Mouse (Mus musculus) kidney, embryonic 16.5 days (tissue): Measurements from ENCODE around the gene Trim17. TPM values are rescaled to one million over a fixed set of nuclear protein-coding genes. Genes with fewer than 3 reads are reported as not detected.
A peak's percentile ranks its signal among the peaks of the same experiment; 100 is the strongest.

Experiments used
- ATAC-seq: fragments of 200-750 bp; cut with Nextera tagmentation; 2 replicates; pipeline ENCODE4 v1.8.0; 2017; ENCODE audit warnings: moderate TSS enrichment; ENCODE audit not compliant: low FRiP score, low TSS enrichment
- H3K27ac ChIP-seq: fragments of 300-500 bp; sonication (generic); 2 replicates; pipeline ENCODE4 v1.5.1; 2014; ENCODE audit warnings: low read length
- H3K27me3 ChIP-seq: fragments of 300-500 bp; sonication (generic); 2 replicates; pipeline ENCODE4 v1.6.1; 2014; ENCODE audit warnings: low read length, control low read depth, mixed read lengths; ENCODE audit not compliant: insufficient read depth
- H3K36me3 ChIP-seq: fragments of 300-500 bp; sonication (generic); 2 replicates; pipeline ENCODE4 v1.6.1; 2014; ENCODE audit warnings: low read length, control low read depth, mixed read lengths; ENCODE audit not compliant: insufficient read depth
- H3K4me1 ChIP-seq: fragments of 300-500 bp; sonication (generic); 2 replicates; pipeline ENCODE4 v1.6.1; 2014; ENCODE audit warnings: low read length, control low read depth, mixed read lengths; ENCODE audit not compliant: insufficient read depth
- H3K4me2 ChIP-seq: fragments of 300-500 bp; sonication (generic); replicated peaks from 2 replicates; pipeline ENCODE4 v1.6.1; 2014; ENCODE audit warnings: low read depth, low read length
- H3K4me3 ChIP-seq: fragments of 300-500 bp; sonication (generic); 2 replicates; pipeline ENCODE4 v1.5.1; 2014; ENCODE audit warnings: mild to moderate bottlenecking, low read length
- H3K9ac ChIP-seq: fragments of 300-500 bp; sonication (generic); replicated peaks from 2 replicates; pipeline ENCODE4 v1.6.1; 2014; ENCODE audit warnings: low read length
- H3K9me3 ChIP-seq: fragments of 300-500 bp; sonication (generic); 2 replicates; pipeline ENCODE4 v1.6.1; 2016; ENCODE audit warnings: low read length, control low read depth
- WGBS: fragments of 180-500 bp; shearing (Covaris S2); extraction: QIAGEN DNeasy Blood & Tissue Kit; methylation state at CpG from one replicate; pipeline ENCODE4 v1.1.7; 2014; 5-methylcytosine and 5-hydroxymethylcytosine counted together
- polyA plus RNA-seq: library from polyadenylated mRNA; unstranded; fragments of >200 nt; fragmentation: Nextera tagmentation; extraction: Ambion mirVana; gene quantifications from 2 replicates; pipeline ENCODE4 v1.2.1, GENCODE M21; 2015

Gene Trim17
- polyA plus RNA-seq: 0.42 and 0.64 TPM in 2 replicates

GRCm38 (mm10) chr11:58954420-58955142 is at the start of gene Trim17, which contains the start of gene Hist3h2a:
TSS of gene Trim17 (plus strand) at chr11:58954685.
TSS of gene Hist3h2a (plus strand) at chr11:58954685.
- under 1% methylated on average over 49 of the region's 49 CpGs for WGBS
- ATAC-seq: peak; percentile 92
- Histone ChIP-seq H3K9me3 (no peaks in the 10 kb centered on the region), H3K27ac (peak within 1 kb of the TSS; percentile 100), H3K27me3 (no peaks in the 10 kb centered on the region), H3K4me2 (peak within 1 kb of the TSS; percentile 97), H3K4me3 (peak within 1 kb of the TSS; percentile 94), H3K36me3 (peaks cover 16% of the 10 kb centered on the region; the same call in 1 of the 2 replicates), H3K4me1 (peaks cover 36% of the 10 kb centered on the region), H3K9ac (peak within 1 kb of the TSS; percentile 97)

- ATAC-seq: no peak
- H3K4me1 ChIP-seq: peaks cover 12% of the 10 kb centered on the region
- peak overlapping the region; percentile 90; the same call in 1 of the 2 replicates for H3K4me2 ChIP-seq
- no peak overlapping the region for H3K9ac ChIP-seq
- peaks cover 19% of the 10 kb centered on the region; the same call in 1 of the 2 replicates for H3K36me3 ChIP-seq
- no peak overlapping the region; the same call in 1 of the 2 replicates for H3K4me3 ChIP-seq
- 56% methylated on average over 6 of the region's 6 CpGs for WGBS
- no peaks in the 10 kb centered on the region for H3K27me3 ChIP-seq
- H3K27ac ChIP-seq: no peak overlapping the region
- H3K9me3 ChIP-seq: no peaks in the 10 kb centered on the region
Observed at GRCm38 (mm10) chr11:58904838-58905237, 49.6 kb upstream of the Trim17 start.

DNA sequence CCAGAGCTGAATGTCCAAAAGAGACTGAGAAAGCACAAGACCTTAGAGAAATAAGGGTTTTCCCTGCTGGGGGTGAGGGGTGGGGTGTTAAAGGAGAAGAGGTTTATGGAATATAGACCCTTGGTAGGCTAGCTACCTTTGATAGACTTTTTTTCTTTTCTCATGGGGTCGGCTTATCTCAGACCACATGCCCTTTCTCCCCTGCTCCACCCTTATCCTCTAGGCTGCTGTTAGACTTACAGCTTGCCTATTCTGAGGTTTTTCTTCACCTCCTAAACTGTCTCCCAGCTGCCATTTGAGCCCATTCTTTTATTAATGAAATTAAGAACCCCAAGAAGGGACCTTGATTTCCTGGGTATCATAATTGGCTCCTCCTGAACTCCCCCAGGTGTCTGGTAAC is 40.7 kb upstream of the Trim17 start:
- H3K27me3 ChIP-seq: no peaks in the 10 kb centered on the region
- H3K4me2 ChIP-seq: no peak overlapping the region

DNA sequence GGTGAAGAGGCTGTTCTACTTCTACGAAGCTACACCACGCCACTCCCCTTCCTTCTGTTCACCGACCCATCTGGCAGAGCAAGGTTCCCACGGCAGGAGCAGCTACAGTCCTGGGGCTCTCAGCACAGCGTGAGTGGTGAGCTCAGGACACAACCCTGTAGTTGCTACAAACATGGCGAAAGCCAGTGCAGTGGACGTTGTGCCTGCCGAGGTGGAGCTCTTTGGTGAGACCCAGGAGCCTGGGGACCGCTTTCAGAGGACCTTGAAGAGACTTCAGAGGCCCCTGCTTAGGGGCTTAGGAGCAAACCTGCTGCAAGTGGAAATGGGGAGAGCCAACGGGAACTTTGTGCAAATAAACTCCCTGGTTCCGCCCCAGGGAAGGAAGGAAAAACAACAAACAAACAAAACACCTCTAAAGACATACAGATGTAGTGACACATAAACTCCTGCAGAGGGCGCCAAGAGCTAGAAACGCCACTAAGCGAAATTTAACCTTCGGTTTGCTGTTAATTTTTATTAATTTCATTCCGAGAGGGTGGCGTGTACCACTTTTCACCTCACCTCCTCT is 39.9 kb upstream of the Trim17 start:
- Histone ChIP-seq H3K4me2 (peak overlapping the region; percentile 56), H3K4me1 (no peaks in the 10 kb centered on the region), H3K9ac (peak overlapping the region; percentile 61), H3K9me3 (no peaks in the 10 kb centered on the region), H3K36me3 (no peaks in the 10 kb centered on the region), H3K27ac (no peak overlapping the region), H3K4me3 (peak overlapping the region; percentile 33), H3K27me3 (no peaks in the 10 kb centered on the region)
- peak; percentile 54 for ATAC-seq
- 17% methylated on average over 17 of the region's 17 CpGs for WGBS

More for the DNA sequence above, 40.7 kb upstream of the Trim17 start:
- 67% methylated on average over 1 of the region's 1 CpGs for WGBS
- H3K9me3 ChIP-seq: no peaks in the 10 kb centered on the region
- ATAC-seq: no peak
- H3K4me1 ChIP-seq: no peaks in the 10 kb centered on the region
- H3K9ac ChIP-seq: no peak overlapping the region
- H3K36me3 ChIP-seq: no peaks in the 10 kb centered on the region
- H3K27ac ChIP-seq: no peak overlapping the region
- no peak overlapping the region for H3K4me3 ChIP-seq

DNA sequence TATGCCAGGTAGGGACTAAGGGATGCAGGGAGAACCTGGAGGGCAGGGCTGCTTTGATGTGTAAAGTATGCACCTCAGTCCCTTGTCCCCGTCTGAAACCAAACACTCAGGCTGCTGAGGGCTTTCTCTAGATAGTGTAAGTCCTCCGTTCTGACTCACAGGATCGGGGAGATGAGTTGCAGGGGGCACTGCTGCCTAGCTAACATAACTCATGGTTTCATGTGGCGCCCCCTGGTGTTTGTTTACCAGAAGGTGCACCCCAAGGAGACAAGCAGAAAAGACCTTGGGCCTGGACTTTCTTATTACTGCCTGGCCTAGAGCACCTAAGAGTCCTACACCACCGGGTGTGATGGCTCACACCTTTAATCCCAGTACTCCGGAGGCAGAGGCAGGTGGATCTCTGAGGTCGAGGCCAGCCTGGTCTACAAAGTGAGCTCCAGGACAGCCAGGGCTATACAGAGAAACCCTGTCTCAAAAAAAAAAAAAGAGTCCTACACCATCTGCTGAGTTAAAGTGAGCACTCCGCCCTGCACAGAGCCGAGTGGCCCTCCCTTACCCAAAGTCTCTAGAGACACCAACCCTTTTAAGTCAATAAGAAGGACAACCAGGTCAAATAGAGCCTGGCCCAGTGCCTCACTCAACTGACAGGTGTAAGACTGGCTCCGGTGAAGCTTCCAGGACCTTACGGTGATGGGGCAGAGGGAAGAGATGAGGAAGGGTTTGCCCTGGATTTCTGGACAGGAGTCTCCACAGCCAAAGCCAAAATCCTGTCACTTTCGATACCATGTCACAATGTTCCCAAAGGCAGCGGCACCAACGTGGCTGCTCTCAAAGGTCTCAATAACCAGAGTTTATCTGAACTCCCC is 37.4 kb upstream of the Trim17 start:
- Histone ChIP-seq H3K27ac (no peak overlapping the region), H3K36me3 (no peaks in the 10 kb centered on the region), H3K4me3 (no peak overlapping the region), H3K4me2 (no peak overlapping the region), H3K27me3 (no peaks in the 10 kb centered on the region), H3K4me1 (no peaks in the 10 kb centered on the region), H3K9ac (no peak overlapping the region), H3K9me3 (no peaks in the 10 kb centered on the region)
- 56% methylated on average over 14 of the region's 14 CpGs for WGBS
- ATAC-seq: no peak

DNA sequence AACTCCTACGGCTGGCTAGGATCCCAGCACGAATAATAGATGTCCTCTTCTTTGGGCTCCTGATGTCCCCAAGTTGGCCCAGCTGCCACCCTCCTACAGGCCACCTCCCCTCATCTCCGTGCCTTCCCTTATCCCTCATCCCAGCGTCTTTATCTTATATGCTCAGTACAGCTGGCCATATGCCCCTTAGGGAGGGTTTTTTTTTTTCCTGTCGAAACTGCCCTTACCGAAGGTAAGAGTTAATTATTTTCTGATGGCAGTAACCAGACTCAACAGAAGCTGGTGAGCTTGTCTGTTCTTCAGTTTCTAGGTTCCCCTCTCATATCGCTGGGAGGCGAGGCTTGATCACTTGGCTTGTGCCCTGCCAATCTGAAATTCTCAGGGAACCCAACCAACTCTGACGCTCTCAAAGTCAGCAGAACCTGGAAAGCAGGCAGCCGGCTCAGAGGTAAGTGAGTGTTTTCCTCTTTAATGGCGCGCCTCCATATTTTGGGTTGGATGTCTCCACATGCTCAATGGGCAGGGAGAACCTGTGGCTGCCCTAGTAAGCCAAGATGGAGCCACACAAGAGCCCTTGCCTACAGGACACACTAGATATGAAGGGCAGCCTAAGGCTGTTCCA is 36.6 kb upstream of the Trim17 start, which contains the start of gene Btnl10:
Gene Btnl10, plus strand, starts transcription at position 164 of the 622 bp plus-strand sequence.
- no peak within 1 kb of the TSS for H3K27ac ChIP-seq
- no peak for ATAC-seq
- no peaks in the 10 kb centered on the region for H3K36me3 ChIP-seq
- H3K9me3 ChIP-seq: no peaks in the 10 kb centered on the region
- no peak within 1 kb of the TSS for H3K9ac ChIP-seq
- no peaks in the 10 kb centered on the region for H3K4me1 ChIP-seq
- H3K27me3 ChIP-seq: no peaks in the 10 kb centered on the region
- H3K4me2 ChIP-seq: no peak within 1 kb of the TSS
- WGBS: 77% methylated on average over 12 of the region's 12 CpGs
- no peak within 1 kb of the TSS for H3K4me3 ChIP-seq

DNA sequence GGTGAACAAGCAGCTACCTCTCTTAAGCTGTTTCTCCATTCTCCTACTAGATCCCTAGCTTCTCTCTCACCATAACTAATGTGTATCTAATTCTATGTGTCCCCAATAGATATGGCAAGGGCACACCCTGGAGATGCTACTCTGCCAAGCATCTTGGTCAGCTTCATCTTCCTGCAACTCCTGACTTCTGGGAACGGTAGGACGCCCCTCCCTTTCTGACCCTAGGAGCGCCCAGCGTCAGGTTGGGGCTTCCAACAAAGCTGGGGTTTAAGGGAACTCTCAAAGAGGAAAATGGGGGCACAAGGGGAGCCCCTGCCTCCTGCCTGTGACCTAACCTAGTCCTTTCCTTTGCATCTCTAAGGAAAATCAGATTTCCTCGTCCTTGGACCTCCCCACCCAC is 35.7 kb upstream of the Trim17 start:
- no peaks in the 10 kb centered on the region for H3K4me1 ChIP-seq
- ATAC-seq: no peak
- 75% methylated on average over 5 of the region's 5 CpGs for WGBS

DNA sequence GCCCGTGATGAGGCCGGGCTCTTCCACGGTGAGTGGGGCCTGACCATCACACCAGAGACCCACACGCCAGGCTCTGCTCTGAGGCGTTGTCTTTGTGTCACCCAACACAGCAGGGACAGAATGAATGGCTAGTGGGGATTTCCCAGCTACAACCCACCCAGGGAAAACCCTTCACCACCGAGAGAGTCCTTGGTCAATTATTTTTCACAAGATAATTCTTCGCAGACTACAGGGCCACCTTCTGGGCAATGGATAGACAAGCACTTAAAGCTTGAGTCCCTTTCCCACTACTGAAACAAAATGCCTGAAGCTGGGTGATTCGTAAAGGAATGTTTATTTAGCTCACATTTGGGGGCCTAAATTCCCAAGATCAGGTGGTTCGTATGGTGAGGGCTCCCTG is 32.1 kb upstream of the Trim17 start:
- no peak overlapping the region for H3K4me2 ChIP-seq
- H3K9ac ChIP-seq: no peak overlapping the region
- H3K4me1 ChIP-seq: no peaks in the 10 kb centered on the region
- no peaks in the 10 kb centered on the region for H3K9me3 ChIP-seq
- H3K36me3 ChIP-seq: no peaks in the 10 kb centered on the region
- H3K27ac ChIP-seq: no peak overlapping the region
- H3K4me3 ChIP-seq: no peak overlapping the region
- no peak for ATAC-seq
- 78% methylated on average over 9 of the region's 9 CpGs for WGBS
- H3K27me3 ChIP-seq: no peaks in the 10 kb centered on the region

More for the DNA sequence above, 35.7 kb upstream of the Trim17 start:
- no peaks in the 10 kb centered on the region for H3K9me3 ChIP-seq
- H3K27me3 ChIP-seq: no peaks in the 10 kb centered on the region
- H3K36me3 ChIP-seq: no peaks in the 10 kb centered on the region
- no peak overlapping the region for H3K4me3 ChIP-seq
- no peak overlapping the region for H3K9ac ChIP-seq
- no peak overlapping the region for H3K27ac ChIP-seq
- H3K4me2 ChIP-seq: no peak overlapping the region

DNA sequence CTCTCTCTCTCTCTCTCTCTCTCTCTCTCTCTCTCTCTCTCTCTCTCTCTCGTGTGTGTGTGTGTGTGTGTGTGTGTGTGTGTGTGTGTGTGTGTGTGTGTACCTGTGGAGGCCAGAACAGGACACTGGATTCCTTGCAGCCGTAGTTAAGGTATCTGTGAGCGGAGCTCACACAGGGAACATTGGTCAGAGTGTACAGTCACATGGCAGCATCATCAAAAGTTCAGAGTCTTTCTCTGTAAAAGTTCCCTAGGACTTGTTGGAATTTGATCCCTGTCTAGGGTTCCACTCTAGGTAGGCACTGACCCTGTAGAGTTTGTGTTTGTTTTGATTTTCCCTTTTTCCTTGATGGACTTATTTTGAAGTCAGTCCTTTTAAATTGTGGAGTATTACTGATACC is 27.8 kb upstream of the Trim17 start:
- H3K4me2 ChIP-seq: no peak overlapping the region
- no peak overlapping the region for H3K4me3 ChIP-seq
- no peak for ATAC-seq
- no peak overlapping the region for H3K9ac ChIP-seq
- H3K27ac ChIP-seq: no peak overlapping the region
- H3K4me1 ChIP-seq: peaks cover 4% of the 10 kb centered on the region
- WGBS: 78% methylated on average over 2 of the region's 3 CpGs
- H3K27me3 ChIP-seq: no peaks in the 10 kb centered on the region
- no peaks in the 10 kb centered on the region for H3K9me3 ChIP-seq
- H3K36me3 ChIP-seq: peaks cover 9% of the 10 kb centered on the region; the same call in 1 of the 2 replicates
